Mouse (Mus musculus): ENCODE measurements around the gene Ghsr. TPM values are rescaled to one million over a fixed set of nuclear protein-coding genes. Genes with fewer than 3 reads are reported as not detected.

Ghsr gene
- polyA plus RNA-seq (2015; fragmentation: Nextera tagmentation; extraction: Ambion mirVana), result not detected in 2 replicates

DNA sequence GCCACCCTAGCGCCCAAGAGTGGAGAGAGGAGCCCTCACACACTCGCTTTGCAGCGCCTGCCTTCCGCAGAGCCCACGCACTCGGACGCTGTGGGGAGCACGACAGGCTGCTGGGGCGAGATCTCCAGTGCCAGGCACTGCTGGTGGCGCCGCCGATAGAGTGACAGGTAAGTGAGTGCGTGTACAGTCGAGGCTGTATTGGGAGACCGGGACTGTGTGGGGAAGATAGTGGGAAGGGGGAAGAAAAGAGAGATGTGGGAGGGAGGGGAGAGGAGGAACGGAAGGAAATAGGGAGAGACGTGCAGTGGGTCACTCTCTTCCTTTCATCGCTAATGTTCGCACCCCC lies at the start of gene Ghsr:
Gene Ghsr (plus strand): TSS at position 76 of the 346 bp plus-strand sequence.
- Histone ChIP-seq H3K27ac (ENCODE audit: low read length) (no peak within 1 kb of the TSS), H3K4me3 (ENCODE audit: low read depth, low read length) (0 out of 2 replicates have a peak within 1 kb of the TSS, but pooled peaks have one; percentile 8), H3K9ac (replicated peaks; ENCODE audit: low read depth) (no peak within 1 kb of the TSS), H3K4me1 (ENCODE audit: insufficient read depth, low read depth, low read length) (no peaks in the 10 kb centered on the region), H3K4me2 (replicated peaks; ENCODE audit: low read depth, low read length) (peak within 1 kb of the TSS; percentile 30; the same call in 1 of the 2 replicates), H3K36me3 (ENCODE audit: insufficient read depth, low read length) (no peaks in the 10 kb centered on the region), H3K9me3 (ENCODE audit: low read length) (no peaks in the 10 kb centered on the region), H3K27me3 (replicated peaks; ENCODE audit: insufficient read depth, low read length) (peaks cover 24% of the 10 kb centered on the region)
- DNase-seq (ENCODE audit: low spot score) (no peak), ATAC-seq (no peak)
- no peak for TF ChIP-seq CTCF (IDR thresholded peaks at IDR 0.05)
- TF ChIP-seq EP300 (IDR thresholded peaks at IDR 0.05), result no peak
- WGBS, result 2% methylated on average over 19 of the region's 19 CpGs

DNA sequence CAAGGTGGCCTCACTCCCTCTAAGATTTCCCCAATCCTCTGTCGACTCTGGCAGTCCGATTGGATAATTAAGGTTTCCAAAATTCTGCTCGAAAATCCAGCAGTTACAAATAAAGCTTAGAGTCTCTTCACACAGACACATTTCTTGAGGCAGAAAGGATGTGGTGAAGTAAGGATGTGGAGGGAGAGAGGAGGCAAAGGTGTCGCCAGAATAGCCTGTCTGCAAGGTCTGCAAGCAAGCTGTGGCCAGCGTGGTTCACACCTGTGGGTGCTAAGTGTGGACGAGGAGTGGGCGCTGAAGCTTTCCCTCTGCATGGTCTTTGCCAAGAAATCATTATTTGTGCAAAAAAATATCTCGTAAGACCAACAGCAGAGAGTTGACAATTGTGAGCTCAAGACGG lies 48.6 kb upstream of the Ghsr start:
- DNase-seq (ENCODE audit: low spot score) (no peak), ATAC-seq (no peak)
- WGBS, result 74% methylated on average over 9 of the region's 9 CpGs
- TF ChIP-seq CTCF (IDR thresholded peaks at IDR 0.05), result no peak
- no peak for TF ChIP-seq EP300 (IDR thresholded peaks at IDR 0.05)
- no peaks in the 10 kb centered on the region for H3K9me3 ChIP-seq (ENCODE audit: low read length)
- no peak overlapping the region for H3K27ac ChIP-seq (ENCODE audit: low read length)
- H3K27me3 ChIP-seq (replicated peaks; ENCODE audit: insufficient read depth, low read length), result no peaks in the 10 kb centered on the region
- no peaks in the 10 kb centered on the region for H3K36me3 ChIP-seq (ENCODE audit: insufficient read depth, low read length)
- H3K4me2 ChIP-seq (replicated peaks; ENCODE audit: low read depth, low read length), result no peak overlapping the region
- no peaks in the 10 kb centered on the region for H3K4me1 ChIP-seq (ENCODE audit: insufficient read depth, low read depth, low read length)
- no peak overlapping the region for H3K4me3 ChIP-seq (ENCODE audit: low read depth, low read length)
- H3K9ac ChIP-seq (replicated peaks; ENCODE audit: low read depth), result no peak overlapping the region

DNA sequence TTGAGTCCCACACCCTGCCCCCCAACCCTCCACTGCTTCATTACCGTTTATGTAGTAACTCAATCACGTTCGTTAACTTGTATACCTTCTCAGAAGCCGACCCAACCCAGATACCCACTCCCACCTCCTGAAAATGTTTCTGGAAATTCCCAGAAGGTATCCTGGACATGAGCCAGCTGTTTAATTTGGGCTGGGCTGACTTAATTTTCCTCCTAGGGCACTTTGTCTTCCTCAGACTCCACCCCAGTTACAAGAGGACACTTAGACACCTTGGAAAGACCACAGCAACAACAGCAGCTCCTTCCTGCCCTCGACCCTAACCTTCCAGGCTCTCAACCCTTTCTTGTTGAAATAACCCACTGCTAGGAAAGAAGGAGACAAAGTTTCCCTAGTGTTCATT lies 47.6 kb upstream of the Ghsr start:
- no peak for DNase-seq (ENCODE audit: low spot score)
- TF ChIP-seq CTCF (IDR thresholded peaks at IDR 0.05), result no peak
- no peak for TF ChIP-seq EP300 (IDR thresholded peaks at IDR 0.05)
- H3K4me2 ChIP-seq (replicated peaks; ENCODE audit: low read depth, low read length), result no peak overlapping the region
- H3K27me3 ChIP-seq (replicated peaks; ENCODE audit: insufficient read depth, low read length), result no peaks in the 10 kb centered on the region
- no peak for ATAC-seq
- WGBS, result 25% methylated on average over 5 of the region's 5 CpGs
- H3K4me3 ChIP-seq (ENCODE audit: low read depth, low read length), result no peak overlapping the region
- H3K9me3 ChIP-seq (ENCODE audit: low read length), result no peaks in the 10 kb centered on the region
- H3K9ac ChIP-seq (replicated peaks; ENCODE audit: low read depth), result no peak overlapping the region
- no peaks in the 10 kb centered on the region for H3K36me3 ChIP-seq (ENCODE audit: insufficient read depth, low read length)
- H3K27ac ChIP-seq (ENCODE audit: low read length), result no peak overlapping the region
- no peaks in the 10 kb centered on the region for H3K4me1 ChIP-seq (ENCODE audit: insufficient read depth, low read depth, low read length)

DNA sequence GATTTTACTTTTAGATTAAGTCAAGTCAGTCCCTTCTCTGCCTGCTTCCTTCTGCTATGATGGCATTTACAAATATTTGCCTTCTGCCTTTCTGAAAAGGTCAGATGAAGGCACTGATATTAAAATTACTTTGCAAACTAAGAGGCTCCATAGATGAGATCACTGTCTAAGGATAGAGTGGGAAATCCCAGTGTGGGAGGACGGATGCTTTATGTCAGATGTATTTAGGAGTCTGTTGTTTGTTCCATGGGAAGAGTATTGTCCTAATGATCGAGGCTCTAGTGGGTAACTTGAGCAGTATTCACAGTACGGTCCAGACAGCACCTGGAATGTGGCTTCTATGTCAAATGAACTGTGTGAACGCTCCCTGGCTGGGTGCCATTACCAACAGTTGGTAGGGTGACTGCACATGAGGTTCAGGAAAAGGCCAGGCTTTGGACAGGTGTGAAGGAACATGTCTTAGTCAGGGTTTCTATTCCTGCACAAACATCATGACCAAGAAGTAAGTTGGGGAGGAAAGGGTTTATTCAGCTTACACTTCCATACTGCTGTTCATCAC lies 44.4 kb upstream of the Ghsr start:
- Histone ChIP-seq H3K36me3 (ENCODE audit: insufficient read depth, low read length) (no peaks in the 10 kb centered on the region), H3K27me3 (replicated peaks; ENCODE audit: insufficient read depth, low read length) (no peaks in the 10 kb centered on the region), H3K9me3 (ENCODE audit: low read length) (no peaks in the 10 kb centered on the region), H3K27ac (ENCODE audit: low read length) (no peak overlapping the region), H3K9ac (replicated peaks; ENCODE audit: low read depth) (no peak overlapping the region), H3K4me1 (ENCODE audit: insufficient read depth, low read depth, low read length) (no peaks in the 10 kb centered on the region), H3K4me2 (replicated peaks; ENCODE audit: low read depth, low read length) (no peak overlapping the region), H3K4me3 (ENCODE audit: low read depth, low read length) (no peak overlapping the region)
- TF ChIP-seq EP300 (IDR thresholded peaks at IDR 0.05) (0 out of 2 replicates have a peak, but pooled peaks have one; percentile 14), CTCF (IDR thresholded peaks at IDR 0.05) (no peak)
- WGBS, result 28% methylated on average over 4 of the region's 4 CpGs
- ATAC-seq (peak; percentile 52), DNase-seq (ENCODE audit: low spot score) (no peak)

DNA sequence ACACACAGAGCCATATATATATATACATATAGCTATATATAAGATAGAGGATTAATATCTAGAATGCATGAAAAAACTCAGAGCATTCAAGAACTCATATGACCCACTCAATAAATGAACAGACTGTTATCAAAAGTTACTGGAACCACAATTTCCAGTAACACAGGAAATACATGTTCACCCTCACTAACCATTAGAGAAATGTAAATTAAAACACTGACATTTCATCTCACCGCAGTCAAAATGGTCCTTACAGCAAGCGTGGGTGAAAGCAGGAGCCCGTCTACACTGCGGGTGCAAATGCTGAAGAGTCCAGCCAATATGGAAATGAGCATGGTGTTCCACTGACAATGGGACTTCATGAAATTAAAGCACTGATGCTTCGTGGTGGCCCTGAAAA lies 40.4 kb upstream of the Ghsr start:
- Histone ChIP-seq H3K4me1 (ENCODE audit: insufficient read depth, low read depth, low read length) (no peaks in the 10 kb centered on the region), H3K27me3 (replicated peaks; ENCODE audit: insufficient read depth, low read length) (no peaks in the 10 kb centered on the region), H3K4me2 (replicated peaks; ENCODE audit: low read depth, low read length) (no peak overlapping the region), H3K36me3 (ENCODE audit: insufficient read depth, low read length) (no peaks in the 10 kb centered on the region), H3K27ac (ENCODE audit: low read length) (no peak overlapping the region), H3K9ac (replicated peaks; ENCODE audit: low read depth) (no peak overlapping the region), H3K4me3 (ENCODE audit: low read depth, low read length) (no peak overlapping the region), H3K9me3 (ENCODE audit: low read length) (no peaks in the 10 kb centered on the region)
- WGBS, result 90% methylated on average over 5 of the region's 5 CpGs
- no peak for TF ChIP-seq EP300 (IDR thresholded peaks at IDR 0.05)
- no peak for TF ChIP-seq CTCF (IDR thresholded peaks at IDR 0.05)
- no peak for DNase-seq (ENCODE audit: low spot score)
- no peak for ATAC-seq

DNA sequence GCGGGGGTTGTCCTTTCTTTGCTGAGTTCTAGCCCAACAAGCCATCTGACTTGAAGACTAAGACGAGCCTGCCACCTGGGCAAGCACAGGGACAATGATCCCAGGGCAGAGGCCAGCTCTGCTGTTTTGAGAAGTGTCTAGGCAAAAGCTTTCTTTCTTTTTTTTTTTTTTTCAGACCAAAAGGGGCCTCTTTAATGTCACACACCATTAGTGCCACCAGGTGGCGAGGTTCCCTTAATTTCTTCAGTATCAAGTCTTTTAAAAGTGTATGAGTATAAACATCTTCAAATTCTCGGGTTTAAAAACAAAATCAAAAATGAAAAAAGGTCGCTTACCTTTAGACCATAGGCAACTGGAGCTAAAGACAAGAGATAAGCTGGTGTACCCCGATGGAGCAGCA lies 32.7 kb upstream of the Ghsr start:
- H3K9me3 ChIP-seq (ENCODE audit: low read length), result no peaks in the 10 kb centered on the region
- DNase-seq (ENCODE audit: low spot score), result peak; percentile 72
- H3K27me3 ChIP-seq (replicated peaks; ENCODE audit: insufficient read depth, low read length), result no peaks in the 10 kb centered on the region
- H3K27ac ChIP-seq (ENCODE audit: low read length), result no peak overlapping the region
- H3K4me2 ChIP-seq (replicated peaks; ENCODE audit: low read depth, low read length), result no peak overlapping the region
- no peaks in the 10 kb centered on the region for H3K36me3 ChIP-seq (ENCODE audit: insufficient read depth, low read length)
- no peak for ATAC-seq
- no peak overlapping the region for H3K4me3 ChIP-seq (ENCODE audit: low read depth, low read length)
- no peaks in the 10 kb centered on the region for H3K4me1 ChIP-seq (ENCODE audit: insufficient read depth, low read depth, low read length)
- TF ChIP-seq CTCF (IDR thresholded peaks at IDR 0.05), result peak; percentile 64
- no peak for TF ChIP-seq EP300 (IDR thresholded peaks at IDR 0.05)
- WGBS, result 27% methylated on average over 6 of the region's 6 CpGs
- no peak overlapping the region for H3K9ac ChIP-seq (replicated peaks; ENCODE audit: low read depth)

DNA sequence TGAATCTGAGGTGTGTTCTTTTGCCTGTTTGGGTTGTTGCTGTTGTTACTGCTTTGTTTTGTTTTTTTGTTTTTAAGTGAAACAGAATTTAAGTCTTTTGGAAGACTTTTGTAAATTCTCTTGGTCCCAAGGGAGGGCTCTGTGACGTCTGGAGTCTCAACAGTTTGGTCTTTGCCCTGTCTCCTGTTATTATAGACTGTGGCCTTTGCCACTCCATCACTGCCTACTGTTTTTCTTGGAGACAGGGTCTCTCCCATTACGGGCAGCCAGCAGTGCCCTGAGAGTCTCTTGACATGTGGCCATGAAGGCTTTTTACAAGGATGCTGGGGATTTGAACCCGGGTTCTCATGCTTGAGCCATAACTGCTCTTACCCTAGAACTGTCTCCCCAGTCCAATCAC lies 32.3 kb upstream of the Ghsr start:
- no peak overlapping the region for H3K27ac ChIP-seq (ENCODE audit: low read length)
- H3K4me1 ChIP-seq (ENCODE audit: insufficient read depth, low read depth, low read length), result no peaks in the 10 kb centered on the region
- ATAC-seq (no peak), DNase-seq (ENCODE audit: low spot score) (no peak)
- H3K4me3 ChIP-seq (ENCODE audit: low read depth, low read length), result no peak overlapping the region
- WGBS, result 71% methylated on average over 3 of the region's 3 CpGs
- H3K9me3 ChIP-seq (ENCODE audit: low read length), result no peaks in the 10 kb centered on the region
- no peak overlapping the region for H3K9ac ChIP-seq (replicated peaks; ENCODE audit: low read depth)
- no peaks in the 10 kb centered on the region for H3K36me3 ChIP-seq (ENCODE audit: insufficient read depth, low read length)
- no peak for TF ChIP-seq CTCF (IDR thresholded peaks at IDR 0.05)
- no peak for TF ChIP-seq EP300 (IDR thresholded peaks at IDR 0.05)
- no peaks in the 10 kb centered on the region for H3K27me3 ChIP-seq (replicated peaks; ENCODE audit: insufficient read depth, low read length)
- H3K4me2 ChIP-seq (replicated peaks; ENCODE audit: low read depth, low read length), result no peak overlapping the region
